Mouse (Mus musculus) myocyte (in vitro differentiated cells): ENCODE results near the gene Arfip2. TPM values are rescaled to one million over a fixed set of nuclear protein-coding genes. Genes with fewer than 3 reads are reported as not detected.

Experiments used
- H3K27me3 ChIP-seq: one replicate; pipeline ENCODE4 v1.6.1; 2011; ENCODE audit not compliant: control insufficient read depth, insufficient read depth, insufficient read length
- H3K36me3 ChIP-seq: one replicate; pipeline ENCODE4 v1.6.1; 2011; ENCODE audit not compliant: control insufficient read depth, insufficient read depth
- H3K4me2 ChIP-seq: one replicate; pipeline ENCODE4 v1.6.1; 2011; ENCODE audit warnings: low read depth, control low read depth
- H3K4me3 ChIP-seq: one replicate; pipeline ENCODE4 v1.5.1; 2011; ENCODE audit warnings: mild to moderate bottlenecking, control low read depth, moderate library complexity
- H3K79me2 ChIP-seq: one replicate; pipeline ENCODE4 v1.6.1; 2011; ENCODE audit not compliant: control insufficient read depth, insufficient read depth
- H3ac ChIP-seq: one replicate; pipeline ENCODE4 v1.6.1; 2011; ENCODE audit not compliant: control insufficient read depth, insufficient read length
- MAX ChIP-seq: IDR thresholded peaks from one replicate; pipeline ENCODE4 v1.6.1; 2011; ENCODE audit warnings: low read depth, mild to moderate bottlenecking, control low read depth
- POLR2A ChIP-seq: IDR thresholded peaks from one replicate; pipeline ENCODE4 v1.6.1; 2011; ENCODE audit warnings: low read depth, mild to moderate bottlenecking, control low read depth, moderate library complexity; ENCODE audit not compliant: insufficient read length
- REST ChIP-seq: IDR thresholded peaks from one replicate; pipeline ENCODE4 v1.6.1; 2011; ENCODE audit warnings: mild to moderate bottlenecking, control low read depth, moderate library complexity; ENCODE audit not compliant: insufficient read depth, insufficient read length
- SRF ChIP-seq: IDR thresholded peaks from one replicate; pipeline ENCODE4 v1.6.1; 2011; ENCODE audit warnings: low read depth; ENCODE audit not compliant: control insufficient read depth, insufficient read length
- USF1 ChIP-seq: IDR thresholded peaks from one replicate; pipeline ENCODE4 v1.6.1; 2011; ENCODE audit warnings: low read depth, mild to moderate bottlenecking, control low read depth, moderate library complexity
- polyA plus RNA-seq: library from polyadenylated mRNA; unstranded; fragments of >200 nt; fragmentation: generic; extraction: Trizol; gene quantifications from one replicate; pipeline ENCODE4 v1.2.1, GENCODE M21; 2012; ENCODE audit warnings: missing spikeins

Gene Arfip2
- polyA plus RNA-seq, 1 experiment = 28.4 TPM

DNA sequence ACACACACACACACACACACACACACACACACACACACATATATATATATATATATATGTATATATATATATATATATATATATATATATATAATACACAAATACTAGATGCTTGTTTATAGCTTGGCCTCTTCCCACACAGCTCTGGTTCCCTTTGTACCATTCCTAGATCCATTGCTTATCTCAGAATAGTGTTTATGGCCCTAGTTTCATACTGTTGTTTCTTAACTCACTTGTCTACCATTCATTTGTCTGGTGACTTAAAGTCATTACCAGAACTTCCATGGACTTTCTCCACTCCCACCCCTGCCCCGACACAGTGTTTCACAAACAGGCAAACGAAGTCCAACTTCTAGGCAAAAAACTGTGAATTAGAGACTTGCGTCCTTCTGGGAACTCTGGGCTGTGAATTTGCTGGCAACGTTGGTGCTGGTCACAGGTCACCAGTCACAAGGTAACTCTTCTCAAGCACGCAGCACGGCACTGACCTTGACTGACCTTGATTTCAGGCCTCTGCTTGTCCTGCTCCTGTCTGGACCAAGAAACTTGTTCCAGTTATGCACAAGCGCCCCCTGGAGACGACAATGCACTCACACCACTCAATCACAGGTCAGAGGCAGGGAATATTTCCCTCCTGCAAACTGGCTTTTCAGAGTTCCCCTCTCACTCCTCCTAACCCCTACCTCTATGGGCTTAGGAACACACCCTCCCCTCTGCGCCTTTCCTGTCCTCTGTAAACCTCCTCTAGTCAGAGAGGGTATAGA is 37.2 kb downstream of the Arfip2 start:
- H3K4me2 ChIP-seq = no peak overlapping the region
- no peak overlapping the region for H3K4me3 ChIP-seq
- TF ChIP-seq SRF (no peak), REST (no peak), MAX (no peak), POLR2A (no peak), USF1 (no peak)
- no peak overlapping the region for H3ac ChIP-seq
- no peaks in the 10 kb centered on the region for H3K36me3 ChIP-seq
- H3K27me3 ChIP-seq = no peaks in the 10 kb centered on the region
- no peaks in the 10 kb centered on the region for H3K79me2 ChIP-seq

DNA sequence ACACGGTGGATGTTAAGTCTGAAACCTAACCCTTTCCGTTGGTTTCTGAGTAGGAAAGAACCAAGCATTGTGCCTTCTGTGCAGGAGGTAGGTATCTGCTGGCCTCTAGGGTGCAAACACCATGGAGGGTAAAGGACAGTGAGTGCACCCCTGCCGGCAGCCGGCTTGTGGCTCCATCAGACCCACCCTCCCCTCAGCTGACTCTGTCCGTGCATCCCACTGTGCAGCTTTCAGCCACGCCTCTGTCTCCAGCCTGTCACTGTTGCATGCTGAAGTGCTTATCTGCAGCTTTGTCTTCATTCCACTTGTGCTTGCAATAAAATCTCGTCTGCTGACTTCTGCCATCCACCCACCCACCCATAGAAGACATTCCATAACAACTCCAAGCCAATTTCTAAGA is 50.1 kb downstream of the Arfip2 start:
- Histone ChIP-seq H3ac (no peak overlapping the region), H3K4me3 (no peak overlapping the region), H3K4me2 (no peak overlapping the region), H3K79me2 (no peaks in the 10 kb centered on the region), H3K36me3 (no peaks in the 10 kb centered on the region), H3K27me3 (no peaks in the 10 kb centered on the region)
- no peak for TF ChIP-seq POLR2A

DNA sequence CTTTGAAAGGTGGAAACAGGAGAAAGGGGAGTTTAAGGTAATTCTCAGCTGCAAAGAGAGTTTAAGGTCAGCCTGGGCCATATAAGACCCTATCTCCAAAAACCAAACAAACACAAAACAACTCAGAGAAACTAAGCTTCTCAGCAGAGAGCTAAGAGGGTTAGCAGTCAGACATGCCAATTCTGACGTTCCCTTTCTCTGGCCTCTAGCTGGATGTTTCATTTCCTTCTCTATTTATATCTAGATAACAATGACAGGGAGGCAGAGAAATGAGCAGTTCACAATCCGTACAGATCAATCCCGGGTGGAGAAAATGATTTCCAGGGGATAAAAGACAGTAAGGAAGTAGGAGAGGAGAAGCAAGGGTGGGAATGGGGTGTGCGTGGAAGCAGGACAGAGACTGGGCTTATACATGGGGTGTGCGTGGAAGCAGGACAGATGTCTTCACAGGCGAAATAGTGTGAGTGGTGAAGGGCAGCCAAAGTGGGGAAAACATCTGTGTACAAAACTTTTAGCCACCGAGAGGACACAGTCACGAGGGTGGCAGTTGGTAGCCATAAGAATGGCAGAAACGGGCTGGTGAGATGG is 51.8 kb downstream of the Arfip2 start:
- no peaks in the 10 kb centered on the region for H3K36me3 ChIP-seq
- H3ac ChIP-seq = no peak overlapping the region
- H3K4me3 ChIP-seq = no peak overlapping the region
- H3K79me2 ChIP-seq = no peaks in the 10 kb centered on the region
- no peak for TF ChIP-seq MAX
- no peak overlapping the region for H3K4me2 ChIP-seq
- H3K27me3 ChIP-seq = no peaks in the 10 kb centered on the region

Other genes with a start within 250 kb of the Arfip2 start
- 16.4 TPM for gene Fam160a2, start 240.4 kb downstream of the Arfip2 start, polyA plus RNA-seq
- gene Cnga4, start 235.8 kb downstream of the Arfip2 start, polyA plus RNA-seq = 0.05 TPM
- not detected for gene Cckbr, start 214.7 kb downstream of the Arfip2 start, polyA plus RNA-seq
- gene Cavin3, start 158.1 kb downstream of the Arfip2 start, polyA plus RNA-seq = 88.4 TPM
- gene Smpd1, start 86.1 kb downstream of the Arfip2 start, polyA plus RNA-seq = 45.5 TPM
- 34.3 TPM for gene Apbb1, start 58.8 kb downstream of the Arfip2 start, polyA plus RNA-seq
- gene Hpx, start 40.3 kb downstream of the Arfip2 start, polyA plus RNA-seq = 0.18 TPM
- 42.8 TPM for gene Trim3, start 6.8 kb downstream of the Arfip2 start, polyA plus RNA-seq
- 154 TPM for gene Timm10b, start 360 bp downstream of the Arfip2 start, polyA plus RNA-seq
- gene Gm45799, start 136 bp upstream of the Arfip2 start, polyA plus RNA-seq = 56.6 TPM
- gene Dnhd1, start 10.4 kb upstream of the Arfip2 start, polyA plus RNA-seq = 0.68 TPM
- 250 TPM for gene Ilk, start 96.2 kb upstream of the Arfip2 start, polyA plus RNA-seq
- 15.5 TPM for gene Rrp8, start 97.0 kb upstream of the Arfip2 start, polyA plus RNA-seq
- gene Taf10, start 103.9 kb upstream of the Arfip2 start, polyA plus RNA-seq = 249 TPM
- gene Tpp1, start 111.8 kb upstream of the Arfip2 start, polyA plus RNA-seq = 40.4 TPM
- 0.49 TPM for gene Dchs1, start 147.2 kb upstream of the Arfip2 start, polyA plus RNA-seq
- gene Mrpl17, start 170.7 kb upstream of the Arfip2 start, polyA plus RNA-seq = 346 TPM